Mouse (Mus musculus) embryonic fibroblast, embryonic 13.5 days (primary cell): ENCODE measurements at regions not wholly inside any gene's neighbourhood (a gene's known extent, or its start where the extent isn't known, plus 50 kb on each side); places are given as distances from the start of the nearest gene placed in this dataset.

Experiments used
- CTCF ChIP-seq: IDR thresholded peaks from 2 replicates; pipeline ENCODE4 v1.5.1; 2011; ENCODE audit warnings: mild to moderate bottlenecking, control low read depth, low read length, moderate library complexity, borderline replicate concordance; ENCODE audit not compliant: insufficient read depth
- POLR2A ChIP-seq: IDR thresholded peaks from 2 replicates; pipeline ENCODE4 v1.6.1; 2011; ENCODE audit warnings: low read depth, mild to moderate bottlenecking, control low read depth, low read length, moderate library complexity

DNA sequence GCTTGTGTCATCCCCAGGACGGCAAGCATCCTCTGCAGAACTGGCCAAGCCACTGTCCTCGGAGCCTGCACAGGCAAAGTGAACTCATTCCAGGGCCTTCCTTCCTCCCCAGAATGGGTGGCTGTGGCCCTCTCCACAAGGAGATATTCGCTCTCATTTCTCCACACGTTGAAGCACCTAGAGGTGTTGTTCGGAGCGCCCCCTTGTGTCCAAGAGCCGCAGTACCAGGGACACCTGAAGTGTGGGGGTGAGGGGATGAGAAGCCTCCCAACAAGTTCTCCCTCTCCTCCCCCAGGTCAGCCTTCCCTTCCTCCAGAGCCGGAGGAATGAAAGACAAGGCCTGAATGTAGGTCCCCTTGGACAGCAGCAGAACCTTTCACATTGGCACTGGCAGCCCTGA, 71.4 kb upstream of the Sec14l1 start:
- TF ChIP-seq CTCF (peak; percentile 71), POLR2A (no peak)
